Mouse (Mus musculus): ENCODE measurements around the gene Noxa1.

The Noxa1 gene

DNA sequence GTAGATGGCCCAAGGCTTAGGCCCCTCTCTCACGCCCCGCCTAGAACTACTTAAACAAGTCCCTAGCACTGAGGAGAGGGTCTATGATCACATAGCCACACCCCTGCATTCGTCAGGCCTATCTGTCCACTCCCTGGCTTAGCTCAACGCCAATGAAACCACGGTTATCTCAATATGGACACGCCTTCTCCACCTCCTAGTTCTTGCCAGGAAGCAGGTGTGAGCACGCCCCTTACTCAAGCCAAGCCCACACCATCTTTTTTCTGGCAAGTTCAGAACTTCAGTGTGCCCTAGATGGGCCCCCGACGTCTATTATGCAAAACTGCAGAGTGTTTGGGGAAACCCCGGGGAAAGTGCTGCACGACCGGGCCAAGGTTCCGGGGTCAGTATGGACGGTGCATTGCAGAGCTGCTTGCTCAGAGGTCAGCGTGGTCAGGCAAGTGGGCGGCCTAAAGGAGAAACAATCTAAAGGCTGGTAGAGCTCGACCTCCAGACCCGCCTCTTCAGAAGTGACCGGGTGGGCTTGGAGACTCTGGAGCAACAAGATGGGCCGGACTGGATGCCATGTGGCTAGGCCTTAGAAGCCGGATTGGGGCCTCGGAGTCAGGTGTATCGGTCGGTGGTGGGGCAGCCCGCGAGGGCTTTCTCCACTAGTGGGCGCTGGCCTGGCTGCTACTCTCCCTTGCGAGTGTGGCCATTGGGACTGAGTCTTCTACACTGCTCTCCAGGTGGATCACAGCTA, at the start of gene Noxa1:
Noxa1 (minus strand) TSS at position 41 of the 742 bp plus-strand sequence.
- no peak for DNase-seq (ENCODE audit: low read depth)

DNA sequence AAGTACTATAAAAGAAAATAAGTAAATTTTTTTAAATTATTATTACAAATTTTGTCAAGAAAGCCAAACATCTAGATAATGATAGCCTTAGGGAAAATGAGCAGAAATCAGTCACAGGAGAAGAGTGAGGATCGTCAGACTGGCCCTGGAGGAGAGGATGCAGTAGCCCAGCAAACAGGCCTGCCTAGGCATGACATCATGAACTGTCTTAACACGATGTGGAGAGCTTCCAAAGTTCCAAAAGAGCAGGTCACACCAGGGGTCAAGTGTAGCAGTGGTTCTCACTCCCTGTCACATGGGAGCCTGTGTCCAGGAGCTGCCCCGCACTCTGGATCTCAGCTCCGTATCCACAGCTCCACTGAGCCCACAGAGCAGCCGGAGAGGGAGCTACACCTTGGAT, 47.0 kb upstream of the Noxa1 start:
- no peak for DNase-seq (ENCODE audit: low read depth)

DNA sequence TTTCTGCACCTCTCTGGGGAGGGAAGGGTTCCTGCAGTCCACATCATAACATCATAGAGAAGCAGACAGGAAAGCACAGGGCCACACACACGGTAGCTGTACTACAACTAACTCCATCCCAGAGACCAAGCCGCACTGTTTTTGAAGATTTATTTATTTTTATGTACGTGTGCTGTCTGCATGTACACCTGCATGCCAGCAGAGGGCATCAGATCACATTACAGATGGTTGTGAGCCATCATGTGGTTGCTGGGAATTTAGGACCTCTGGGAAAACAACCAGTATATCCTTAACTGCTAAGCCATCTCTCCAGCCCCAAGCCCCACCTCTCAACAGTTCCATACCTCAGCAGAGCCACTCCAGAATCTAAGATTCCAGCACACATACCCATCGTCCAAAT, 46.2 kb upstream of the Noxa1 start:
- peak; percentile 34 for DNase-seq (ENCODE audit: low read depth)

- no peak for DNase-seq (ENCODE audit: low read depth)
Observed at GRCm38 (mm10) chr2:25137832-25138231, 42.9 kb upstream of the Noxa1 start.

DNA sequence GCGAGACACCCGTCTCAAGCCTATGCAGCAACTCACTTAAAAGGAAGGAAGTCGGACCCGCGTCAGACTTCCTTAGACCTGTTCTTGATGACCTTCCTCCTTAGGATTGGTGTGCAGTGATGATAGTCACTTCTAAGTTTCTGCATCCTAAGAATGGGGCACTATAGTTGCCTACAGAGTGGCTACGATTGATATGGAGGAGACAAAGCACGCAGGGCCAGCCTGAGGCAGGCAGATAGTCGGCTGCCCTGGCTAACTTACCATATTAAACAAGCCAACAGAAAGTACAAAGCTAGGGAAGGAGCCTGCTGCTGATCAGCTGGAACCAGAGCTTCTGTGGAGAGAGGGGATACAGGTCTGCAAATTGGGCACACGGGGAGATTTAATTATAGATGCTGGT, 36.7 kb upstream of the Noxa1 start:
- no peak for DNase-seq (ENCODE audit: low read depth)

GRCm38 (mm10) chr2:25128072-25128471, 33.1 kb upstream of the Noxa1 start:
- no peak for DNase-seq (ENCODE audit: low read depth)

DNA sequence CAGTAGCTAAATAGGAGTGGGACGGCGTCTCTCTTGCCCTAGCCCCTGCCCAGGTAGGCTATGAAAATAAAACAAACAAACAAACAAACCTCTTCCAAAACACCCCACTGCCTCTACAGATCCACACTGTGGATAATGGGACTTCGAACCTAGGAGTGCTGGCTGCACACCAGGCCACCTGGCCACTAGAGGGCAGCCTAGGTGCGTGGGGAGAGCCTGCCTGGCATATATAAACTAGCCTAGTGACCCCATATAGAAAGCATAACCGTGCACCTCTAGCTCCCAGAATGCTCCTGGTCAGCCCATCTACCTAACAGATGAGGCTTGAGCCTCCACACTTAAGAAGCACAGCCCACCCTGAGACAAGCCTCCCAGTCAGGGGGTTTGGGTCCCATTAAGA, 32.3 kb upstream of the Noxa1 start:
- peak; percentile 64 for DNase-seq (ENCODE audit: low read depth)

DNA sequence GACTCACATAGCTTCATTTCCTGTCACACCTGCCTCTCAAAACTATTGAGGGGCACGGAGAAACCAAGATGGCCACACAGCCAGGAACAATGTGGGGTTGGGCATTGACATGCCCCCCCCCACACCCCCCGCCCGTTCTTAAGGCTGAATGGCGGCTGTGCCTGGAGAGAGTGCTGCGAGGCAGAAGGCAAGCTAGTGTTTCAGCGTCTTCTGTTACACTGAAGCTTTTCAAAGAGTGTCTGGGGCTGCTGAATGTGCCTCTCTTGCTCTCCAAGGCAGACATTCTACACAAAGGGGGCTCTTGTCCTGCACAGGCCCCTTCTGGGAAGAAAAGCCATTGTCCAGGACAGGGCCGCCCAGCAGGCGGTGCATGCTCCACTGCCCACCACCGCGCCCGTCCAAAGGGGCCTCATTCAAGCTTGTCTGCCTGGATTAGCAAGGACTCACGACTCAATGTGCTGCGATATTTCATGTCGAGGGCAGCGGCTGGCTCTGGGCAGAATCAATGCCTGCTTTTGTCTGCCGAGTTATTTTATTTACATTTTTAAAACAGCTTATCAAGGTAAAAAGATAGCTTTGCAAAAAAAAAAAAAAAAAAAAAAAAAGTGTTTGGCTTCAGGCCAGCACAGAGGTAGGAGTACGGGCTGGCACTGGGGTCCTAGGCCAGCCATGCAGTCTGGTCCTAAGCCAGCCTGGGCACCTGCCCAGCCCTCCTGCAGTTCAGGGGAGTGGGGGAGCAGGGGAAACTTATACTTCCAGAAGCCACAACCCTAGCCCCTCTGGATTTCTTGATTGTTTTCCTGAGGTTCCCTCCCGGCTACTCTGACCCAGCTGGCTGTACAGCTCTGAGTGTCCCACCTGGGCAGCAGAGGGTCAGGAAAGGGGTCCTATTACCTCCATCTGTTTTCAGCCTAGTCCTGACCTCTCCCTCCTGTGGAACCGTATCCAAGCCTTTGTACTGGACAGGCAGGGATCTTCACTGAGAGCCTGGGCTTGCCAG, 31.4 kb upstream of the Noxa1 start:
- no peak for DNase-seq (ENCODE audit: low read depth)

- no peak for DNase-seq (ENCODE audit: low read depth)
Observed at GRCm38 (mm10) chr2:25125146-25125545, 30.2 kb upstream of the Noxa1 start.

- DNase-seq (ENCODE audit: low read depth), result peak; percentile 71
Observed at GRCm38 (mm10) chr2:25124411-25124810, 29.5 kb upstream of the Noxa1 start.

- DNase-seq (ENCODE audit: low read depth), result no peak
Observed at GRCm38 (mm10) chr2:25123527-25123926, 28.6 kb upstream of the Noxa1 start.

DNA sequence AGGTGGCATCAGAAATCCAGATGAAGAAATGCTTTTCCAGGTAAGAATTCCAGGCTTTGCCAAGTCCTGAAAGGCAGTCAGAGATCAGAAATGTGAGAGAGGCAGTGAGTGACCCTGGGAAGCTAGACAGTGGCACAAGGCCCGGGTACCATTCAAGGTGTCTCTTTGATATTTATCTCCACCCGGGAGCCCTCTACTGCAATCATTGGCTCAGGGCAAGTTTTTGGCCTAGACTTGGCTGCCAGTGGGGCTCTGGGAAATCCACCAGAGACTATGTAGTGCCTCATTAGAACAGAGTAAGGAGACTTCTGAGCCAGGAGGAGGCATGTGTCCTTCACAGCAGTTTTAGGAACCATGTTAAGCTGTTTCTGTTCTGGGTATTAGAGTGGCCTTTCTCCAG, 27.7 kb upstream of the Noxa1 start:
- no peak for DNase-seq (ENCODE audit: low read depth)

DNA sequence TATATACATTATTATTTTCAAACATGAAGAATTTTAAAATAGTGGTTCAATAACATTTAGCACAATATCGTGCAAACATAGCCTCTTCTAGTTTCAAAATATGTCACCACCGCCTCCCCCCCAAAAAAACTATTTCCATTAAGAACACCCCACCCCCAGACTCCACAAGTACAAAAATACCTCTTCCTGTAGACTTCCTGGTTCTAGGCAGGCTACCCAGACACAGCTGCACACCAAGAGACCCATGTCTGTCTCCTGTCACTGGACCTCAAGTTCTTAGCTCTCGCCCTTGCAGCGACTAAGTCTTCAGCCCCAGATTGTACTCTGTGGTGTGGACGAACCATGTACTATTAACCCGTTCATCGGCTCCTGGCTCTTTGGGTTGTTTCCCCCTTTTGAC, 26.0 kb upstream of the Noxa1 start:
- DNase-seq (ENCODE audit: low read depth), result no peak

GRCm38 (mm10) chr2:25115442-25115841, 20.5 kb upstream of the Noxa1 start:
- peak; percentile 53 for DNase-seq (ENCODE audit: low read depth)

DNA sequence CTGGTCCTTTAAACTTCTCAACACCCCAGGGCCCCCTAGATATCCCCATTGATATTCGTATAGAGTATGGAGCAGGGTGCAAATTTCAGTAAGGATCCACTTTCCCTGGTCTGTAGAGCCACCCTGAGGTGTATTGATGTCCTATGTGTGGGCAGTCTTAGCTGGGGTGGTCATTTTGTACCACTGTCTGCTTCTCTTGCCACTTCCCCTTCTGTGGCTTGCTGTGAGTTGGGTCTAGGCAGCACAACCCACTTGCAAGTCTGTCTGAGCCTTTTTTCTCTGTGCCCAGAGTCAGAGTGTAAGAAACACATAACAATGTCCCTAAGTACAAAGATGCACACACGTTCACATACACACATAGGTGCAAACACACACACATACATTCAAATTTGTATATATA, 19.4 kb upstream of the Noxa1 start:
- DNase-seq (ENCODE audit: low read depth), result peak; percentile 66

DNA sequence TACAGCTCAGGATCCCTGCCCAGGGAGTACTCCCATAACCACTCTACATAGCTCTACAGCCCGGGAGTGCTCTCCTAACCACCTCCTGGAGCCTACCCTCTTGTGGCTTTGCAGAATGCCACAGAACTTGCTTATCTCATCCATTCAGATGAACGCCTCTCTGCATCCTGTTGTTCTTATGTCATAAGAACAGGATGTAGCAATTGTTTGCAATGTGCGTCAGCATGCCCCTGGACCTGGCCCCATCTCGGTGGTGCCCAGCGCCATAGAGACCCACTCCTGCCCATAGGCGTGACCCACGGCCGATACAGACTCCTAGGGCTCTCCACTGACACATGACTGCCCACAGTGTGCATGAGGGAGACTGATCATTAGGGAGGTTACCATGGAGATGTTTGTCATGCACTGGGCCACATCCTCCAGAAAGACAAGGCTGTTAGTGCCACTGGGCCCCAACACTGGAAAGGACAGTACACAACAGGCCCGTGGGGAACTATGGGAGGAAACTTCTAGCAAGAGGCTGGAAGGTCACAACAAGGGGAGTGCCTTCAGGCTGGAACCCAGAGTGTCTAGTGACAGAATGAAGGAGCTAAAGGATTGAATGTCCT, 16.3 kb upstream of the Noxa1 start:
- DNase-seq (ENCODE audit: low read depth), result peak; percentile 99

GRCm38 (mm10) chr2:25110505-25111183, 15.7 kb upstream of the Noxa1 start:
- no peak for DNase-seq (ENCODE audit: low read depth)

DNA sequence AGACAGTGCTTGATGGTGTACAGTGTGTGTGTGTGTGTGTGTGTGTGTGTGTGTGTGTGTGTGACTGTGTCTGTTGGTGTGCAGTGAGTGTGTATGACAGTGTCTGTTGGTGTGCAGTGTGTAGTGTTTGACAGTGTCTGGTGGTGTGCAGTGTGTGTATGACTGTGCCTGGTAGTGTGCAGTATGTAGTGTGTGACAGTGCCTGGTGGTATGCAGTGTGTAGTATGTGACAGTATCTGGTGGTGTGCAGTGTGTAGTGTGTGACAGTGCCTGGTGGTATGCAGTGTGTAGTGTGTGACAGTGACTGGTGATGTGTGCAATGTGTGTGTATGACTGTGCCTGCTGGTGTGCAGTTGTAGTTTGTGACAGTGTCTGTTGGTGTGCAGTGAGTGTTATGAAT, 14.5 kb upstream of the Noxa1 start:
- no peak for DNase-seq (ENCODE audit: low read depth)

DNA sequence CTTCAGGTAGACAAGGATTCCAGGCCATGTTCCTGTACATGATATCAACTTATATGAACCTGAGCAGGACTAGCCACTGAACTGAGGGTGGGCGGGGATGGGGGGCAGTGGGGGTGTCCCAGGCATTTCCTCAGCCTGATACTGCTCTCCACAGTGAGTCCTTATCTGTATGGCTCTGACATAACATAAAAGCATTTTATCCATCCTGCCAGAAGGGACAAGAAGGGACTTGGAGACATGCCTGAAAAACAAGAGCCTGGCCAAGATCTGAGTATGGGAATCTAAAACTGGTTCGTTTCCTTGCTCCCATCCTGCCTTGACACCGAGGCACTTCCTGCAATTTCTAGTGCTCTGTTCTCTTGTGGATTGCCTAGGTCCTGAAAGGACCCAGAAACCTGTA, 11.1 kb upstream of the Noxa1 start:
- DNase-seq (ENCODE audit: low read depth), result no peak

GRCm38 (mm10) chr2:25104122-25104521, 9.2 kb upstream of the Noxa1 start:
- no peak for DNase-seq (ENCODE audit: low read depth)

- DNase-seq (ENCODE audit: low read depth), result no peak
Observed at GRCm38 (mm10) chr2:25099703-25100102, 4.8 kb upstream of the Noxa1 start.

- DNase-seq (ENCODE audit: low read depth), result peak; percentile 76
Observed at GRCm38 (mm10) chr2:25098956-25099355, 4.0 kb upstream of the Noxa1 start.
